Mouse (Mus musculus): ENCODE results near the gene Foxo1. TPM values are rescaled to one million over a fixed set of nuclear protein-coding genes. Genes with fewer than 3 reads are reported as not detected.

Gene Foxo1
- total RNA-seq, 2 experiments from 2014 or later, result 20.6 to 24.5 TPM

Other genes starting within 250 kb of the Foxo1 start
- 1 to 10 TPM; 6.5 to 7.2 TPM for gene Maml3, start 163.3 kb upstream of the Foxo1 start, total RNA-seq (2021)

Data from layer of hippocampus, postnatal 10 days (tissue).